Mouse (Mus musculus): Measurements from ENCODE around the gene Zdhhc14. TPM values are rescaled to one million over a fixed set of nuclear protein-coding genes. Genes with fewer than 3 reads are reported as not detected.

Gene Zdhhc14
- polyA plus RNA-seq, 1 experiment, result 24.8 TPM

DNA sequence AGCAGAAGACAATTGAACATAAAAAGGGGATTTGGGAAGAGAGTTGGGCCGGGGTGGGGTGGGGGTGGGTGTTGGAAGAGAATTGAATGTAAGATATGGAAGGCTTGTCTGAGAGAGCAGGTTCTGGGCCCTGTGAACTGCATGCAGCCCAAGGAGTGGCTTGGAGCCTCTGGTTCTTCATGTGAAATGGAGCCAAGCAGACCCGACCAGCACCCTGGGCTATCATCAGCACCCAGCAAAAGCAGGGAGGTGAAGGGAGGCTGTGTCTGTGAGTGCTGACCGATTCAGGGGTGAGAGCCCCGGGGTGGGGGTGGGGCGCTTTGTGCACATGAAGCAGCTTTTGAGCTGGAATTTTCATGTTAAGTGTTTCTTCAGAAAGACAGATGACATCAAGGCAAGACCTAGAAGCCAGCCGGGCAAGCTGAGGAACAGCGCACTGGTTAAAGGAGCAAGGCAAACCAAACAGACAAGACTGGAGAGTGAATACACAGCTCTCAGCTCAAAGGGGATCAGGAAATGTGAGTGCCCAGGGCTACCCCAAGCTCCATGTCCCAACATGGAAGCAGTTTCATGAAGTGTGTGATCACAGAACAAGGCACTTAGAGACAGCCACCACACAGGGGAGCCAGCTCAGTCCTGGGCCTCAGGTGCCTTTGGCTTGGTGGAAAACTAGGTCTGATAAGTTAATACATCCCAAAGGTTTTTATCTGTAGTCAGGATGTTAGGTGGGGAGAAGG, 308.6 kb downstream of the Zdhhc14 start:
- peaks cover 10% of the 10 kb centered on the region for H3K4me1 ChIP-seq (ENCODE audit: control insufficient read depth, insufficient read depth, low read length)
- H3K27ac ChIP-seq (ENCODE audit: insufficient read depth, low read length), result no peak overlapping the region
- no peak for TF ChIP-seq CTCF (IDR thresholded peaks at IDR 0.05; ENCODE audit: borderline replicate concordance, insufficient read depth, low read depth, low read length)
- no peak for TF ChIP-seq POLR2A (IDR thresholded peaks at IDR 0.05; ENCODE audit: borderline replicate concordance, insufficient read depth, low read length)
- 88% methylated on average over 7 of the region's 7 CpGs for WGBS
- no peak for DNase-seq
- H3K27me3 ChIP-seq (ENCODE audit: control insufficient read depth, insufficient read depth, low read length), result no peaks in the 10 kb centered on the region
- no peak overlapping the region for H3K4me3 ChIP-seq (replicated peaks; ENCODE audit: insufficient read depth, low read depth, low read length)

DNA sequence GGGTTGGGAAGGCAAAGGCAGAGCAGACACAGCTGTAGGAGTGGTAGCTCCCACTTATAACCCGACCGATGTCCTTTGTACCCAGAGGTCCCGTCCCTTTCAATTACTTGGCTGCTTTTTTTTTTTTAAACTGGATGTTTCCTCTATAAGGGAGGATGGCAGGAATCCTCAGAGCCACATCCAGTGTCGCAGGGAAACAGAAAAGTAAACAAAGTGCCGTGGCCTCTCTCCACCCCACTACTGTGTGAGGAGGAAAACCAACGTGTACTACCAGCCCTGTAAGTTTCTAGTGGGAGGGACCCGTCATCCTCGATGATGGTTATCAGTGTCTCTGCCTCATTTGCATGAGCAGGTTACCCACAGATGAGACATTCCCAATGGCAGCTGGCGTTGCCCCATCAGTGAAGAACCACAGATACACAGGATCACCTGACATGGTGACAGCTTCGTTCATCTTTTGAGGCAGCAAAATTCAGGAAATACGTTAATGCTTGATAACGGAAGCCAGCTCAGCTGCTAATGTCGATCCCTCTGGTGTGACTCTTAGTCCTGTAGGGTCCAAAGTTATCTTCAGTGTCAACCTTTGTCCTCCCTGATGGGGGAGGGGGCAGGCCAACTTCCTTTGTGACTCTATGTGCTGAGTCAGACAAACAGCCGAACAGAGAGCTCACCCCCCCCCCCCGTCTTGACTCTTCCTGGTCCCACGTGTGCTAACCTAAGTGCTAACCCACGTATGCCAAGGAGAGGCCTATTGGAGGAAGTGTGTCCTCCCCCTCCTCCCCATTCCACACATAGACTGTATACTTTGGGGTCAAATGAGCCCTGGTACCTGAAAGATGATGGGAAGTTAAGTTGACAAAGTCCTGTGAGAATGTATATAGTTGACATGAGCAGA, 309.7 kb downstream of the Zdhhc14 start:
- TF ChIP-seq CTCF (IDR thresholded peaks at IDR 0.05; ENCODE audit: borderline replicate concordance, insufficient read depth, low read depth, low read length) (no peak), POLR2A (IDR thresholded peaks at IDR 0.05; ENCODE audit: borderline replicate concordance, insufficient read depth, low read length) (no peak)
- Histone ChIP-seq H3K4me3 (replicated peaks; ENCODE audit: insufficient read depth, low read depth, low read length) (no peak overlapping the region), H3K4me1 (ENCODE audit: control insufficient read depth, insufficient read depth, low read length) (peaks cover 10% of the 10 kb centered on the region), H3K27me3 (ENCODE audit: control insufficient read depth, insufficient read depth, low read length) (no peaks in the 10 kb centered on the region), H3K27ac (ENCODE audit: insufficient read depth, low read length) (no peak overlapping the region)
- no peak for DNase-seq
- 83% methylated on average over 17 of the region's 17 CpGs for WGBS

DNA sequence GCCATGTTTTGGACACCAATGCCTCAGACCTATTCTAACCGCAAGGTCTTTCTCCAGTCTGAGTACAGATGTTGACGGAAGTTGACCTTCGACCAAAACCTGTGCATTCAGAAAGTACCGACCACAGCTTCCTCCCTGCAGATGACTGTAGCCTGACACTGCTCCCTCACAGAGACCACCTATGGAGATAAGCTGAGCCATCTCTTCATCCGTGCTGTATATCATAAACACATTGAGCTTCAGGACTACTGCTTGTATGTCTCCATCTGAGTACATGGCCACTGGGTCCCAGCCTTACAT, 310.2 kb downstream of the Zdhhc14 start:
- DNase-seq, result no peak
- 91% methylated on average over 5 of the region's 5 CpGs for WGBS

More for the DNA sequence above, 310.2 kb downstream of the Zdhhc14 start:
- no peak overlapping the region for H3K4me3 ChIP-seq (replicated peaks; ENCODE audit: insufficient read depth, low read depth, low read length)
- no peaks in the 10 kb centered on the region for H3K27me3 ChIP-seq (ENCODE audit: control insufficient read depth, insufficient read depth, low read length)
- no peak for TF ChIP-seq POLR2A (IDR thresholded peaks at IDR 0.05; ENCODE audit: borderline replicate concordance, insufficient read depth, low read length)
- TF ChIP-seq CTCF (IDR thresholded peaks at IDR 0.05; ENCODE audit: borderline replicate concordance, insufficient read depth, low read depth, low read length), result no peak
- peaks cover 7% of the 10 kb centered on the region for H3K4me1 ChIP-seq (ENCODE audit: control insufficient read depth, insufficient read depth, low read length)
- no peak overlapping the region for H3K27ac ChIP-seq (ENCODE audit: insufficient read depth, low read length)

Other genes with a start within 250 kb of the Zdhhc14 start
- gene Ldhal6b, start 73.8 kb upstream of the Zdhhc14 start, polyA plus RNA-seq (2012; rRNA removed), result 0.75 and 0.76 TPM in 2 replicates
- 45.2 and 52.3 TPM in 2 replicates for gene Tmem242, start 52.3 kb upstream of the Zdhhc14 start, polyA plus RNA-seq (2012; rRNA removed)

Measured in cerebellum, adult 2 months (tissue).